Mouse (Mus musculus) urinary bladder, postnatal 36 days (tissue): ENCODE measurements around the gene Dmap1.
A peak's percentile ranks its signal among the peaks of the same experiment; 100 is the strongest.

Experiments used
- DNase-seq, 2 experiments: peaks; one replicate each; pipeline ENCODE4 v3.0.0; 2022; ENCODE audit warnings: low spot score in 2 of 2, mixed read lengths in 1 of 2

Gene Dmap1

GRCm38 (mm10) chr4:117681931-117682461 is at the start of gene Dmap1:
Gene Dmap1 (minus strand): TSS chr4:117682273.
- DNase-seq = peak; percentile 75 to 81

- no peak for DNase-seq
Measured at GRCm38 (mm10) chr4:117724112-117724511, 42.0 kb upstream of the Dmap1 start, which contains the start of gene Gm12845. Gene Gm12845 (plus strand): TSS chr4:117724412.

DNA sequence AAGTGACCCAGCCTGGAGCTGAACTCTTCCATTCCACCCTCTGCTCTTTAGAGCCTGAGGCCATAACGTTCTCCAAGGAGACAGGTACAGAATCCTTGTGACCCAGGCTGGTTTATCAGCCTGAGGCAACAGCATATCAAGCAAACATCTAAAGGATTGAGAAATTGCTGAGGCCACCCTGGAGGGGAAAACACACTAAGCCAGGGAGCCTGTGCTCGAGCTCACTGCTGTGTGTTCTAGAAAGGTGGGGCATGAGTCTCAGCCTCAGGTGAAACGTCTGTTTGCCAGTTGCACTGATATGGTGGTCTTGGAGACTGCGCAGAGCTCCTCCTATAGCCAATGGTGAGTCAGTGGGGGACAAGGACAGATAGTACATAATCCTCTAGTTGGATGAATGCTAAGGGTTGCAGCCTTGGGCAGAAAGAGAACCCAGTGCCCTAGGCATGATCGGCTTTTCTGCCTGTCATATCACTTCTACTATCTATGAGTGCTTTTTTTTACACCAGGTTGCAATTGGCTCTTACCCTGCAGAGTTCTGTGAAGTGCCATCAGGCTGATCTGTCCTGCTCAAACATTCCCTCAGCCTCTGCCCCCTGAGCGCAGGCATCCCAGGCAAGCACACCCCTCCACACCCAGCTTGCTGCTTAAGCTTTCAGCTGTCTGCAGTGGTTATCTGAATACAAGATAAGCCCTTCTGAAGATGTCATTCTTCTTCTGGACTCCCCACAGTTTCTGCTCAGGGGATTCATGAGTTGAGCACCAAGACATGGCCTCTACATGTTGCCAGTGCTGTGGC is 31.4 kb upstream of the Dmap1 start:
- no peak for DNase-seq

DNA sequence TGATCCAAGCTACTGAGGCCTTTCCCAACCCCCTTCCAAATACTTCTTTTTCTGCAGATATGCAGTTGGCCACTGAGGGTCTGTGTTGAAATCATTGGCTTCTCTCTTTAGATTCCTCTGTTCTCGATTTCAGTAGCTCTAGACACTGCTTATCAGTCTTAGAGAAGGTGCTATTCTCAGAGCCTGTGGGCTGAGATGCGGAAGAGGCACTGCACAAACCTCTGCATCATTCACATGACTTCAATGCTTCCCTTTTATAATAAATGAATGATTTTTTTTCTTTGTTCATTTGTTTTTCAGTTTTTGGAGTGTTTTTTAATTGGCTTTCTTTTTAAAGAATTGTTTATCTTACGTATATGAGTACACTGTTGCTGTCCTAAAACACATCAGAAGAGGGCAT is 30.2 kb upstream of the Dmap1 start:
- no peak for DNase-seq

DNA sequence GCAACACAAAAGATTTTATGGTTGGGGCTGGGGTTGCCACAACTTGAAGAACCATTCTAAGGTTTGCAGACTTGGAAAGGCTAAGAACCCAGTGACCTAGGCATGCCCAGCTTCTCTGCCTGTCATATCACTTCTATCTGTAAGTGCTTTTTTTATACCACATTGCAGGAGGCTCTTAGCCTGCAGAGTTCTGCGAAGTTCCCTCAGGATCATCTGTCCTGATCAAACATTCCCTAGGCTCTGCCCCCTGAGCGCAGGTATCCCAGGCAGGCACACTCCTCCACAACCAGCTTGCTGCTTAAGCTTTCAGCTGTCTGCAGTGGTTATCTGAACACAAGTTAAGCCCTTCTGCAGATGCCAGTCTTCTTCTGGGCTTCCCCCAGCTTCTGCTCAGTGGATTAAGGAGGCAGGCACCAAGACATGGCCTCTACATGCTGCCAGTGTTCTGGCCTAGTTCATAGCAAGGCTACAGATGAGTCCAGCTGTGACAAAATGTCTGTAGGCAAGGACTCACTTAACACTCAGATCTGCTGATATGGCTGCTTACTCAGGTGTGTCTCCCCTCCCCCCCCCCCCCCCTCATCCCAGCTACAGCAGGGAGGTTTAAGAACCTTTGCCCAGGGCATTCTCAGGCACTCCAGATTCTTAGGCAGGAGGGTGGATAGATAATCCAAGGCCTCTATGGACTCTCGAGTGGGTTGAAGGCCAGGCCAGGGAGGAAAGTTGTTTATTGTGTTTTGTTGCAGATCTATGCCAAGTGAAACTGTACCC is 26.9 kb upstream of the Dmap1 start:
- DNase-seq = peak in 1 of 2 experiments; percentile 9

DNA sequence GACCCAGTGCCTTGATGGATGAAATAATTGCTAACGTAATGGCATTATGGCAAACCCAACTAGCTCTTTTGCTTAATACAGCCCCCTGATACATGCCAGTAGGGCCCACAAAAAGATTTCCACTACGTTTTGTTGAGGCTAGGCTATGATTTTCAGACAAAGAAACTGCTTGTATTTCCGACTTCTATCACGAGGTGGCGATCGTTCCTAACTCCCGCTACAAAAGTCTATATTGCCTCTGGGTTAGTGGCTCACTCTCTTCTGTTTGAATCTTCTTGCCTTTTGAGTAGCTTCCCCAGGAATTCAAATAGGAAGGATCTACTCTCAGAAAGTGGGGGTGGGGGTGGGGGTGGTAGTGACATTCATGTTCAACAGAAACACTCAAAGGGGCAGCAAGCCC is 23.3 kb upstream of the Dmap1 start:
- peak; percentile 36 to 43 for DNase-seq

DNA sequence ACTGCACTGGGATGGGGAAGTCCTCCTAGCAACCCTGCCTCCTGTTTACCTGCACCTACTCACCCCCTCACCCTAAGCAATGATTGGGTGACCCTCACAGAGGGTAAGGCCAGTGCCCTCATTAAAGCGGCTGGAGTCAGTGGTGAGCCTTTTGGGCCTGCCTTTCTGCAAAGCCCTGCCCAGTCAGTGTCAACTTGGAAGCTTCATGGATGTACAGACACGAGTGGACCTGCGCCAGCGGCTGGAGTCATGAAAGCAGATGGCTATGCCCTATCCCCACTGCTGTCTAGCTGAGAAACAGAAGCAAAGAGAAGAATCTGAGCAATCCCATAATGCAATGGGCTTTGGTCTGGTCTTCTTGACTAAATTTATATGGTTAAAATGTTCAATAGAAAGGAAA is 4.3 kb upstream of the Dmap1 start:
- no peak for DNase-seq

GRCm38 (mm10) chr4:117683048-117683768 is 1.1 kb upstream of the Dmap1 start:
- DNase-seq = no peak

- DNase-seq = no peak
Measured at GRCm38 (mm10) chr4:117682463-117682862, 390 bp upstream of the Dmap1 start.

DNA sequence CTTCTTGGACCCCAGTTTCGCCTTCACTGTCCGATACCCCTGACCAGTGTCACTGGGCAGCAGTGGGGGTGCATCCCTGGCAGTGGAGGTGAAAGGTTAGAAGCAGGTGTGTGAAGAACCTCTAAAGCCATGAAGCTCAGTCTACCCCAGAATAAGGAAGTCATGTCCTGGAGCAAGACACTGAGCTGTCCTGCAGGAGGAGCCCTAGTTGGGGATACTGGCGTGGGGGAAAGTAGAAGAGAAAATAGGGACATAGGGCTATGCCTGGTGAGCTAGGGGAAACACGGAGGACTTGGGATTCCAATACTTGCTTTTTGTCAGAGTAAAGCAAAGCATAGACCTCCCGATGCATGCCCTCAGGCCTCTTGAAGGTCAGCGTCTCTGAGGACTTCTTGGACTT is 1.1 kb downstream of the Dmap1 start:
- DNase-seq = no peak

GRCm38 (mm10) chr4:117676903-117677302 is 5.2 kb downstream of the Dmap1 start:
- DNase-seq = peak; percentile 62 to 65

- DNase-seq = no peak
Measured at GRCm38 (mm10) chr4:117673901-117674300, 8.2 kb downstream of the Dmap1 start.

GRCm38 (mm10) chr4:117672042-117672441 is 10.0 kb downstream of the Dmap1 start:
- DNase-seq = no peak

GRCm38 (mm10) chr4:117669874-117670273 is 12.2 kb downstream of the Dmap1 start:
- no peak for DNase-seq

DNA sequence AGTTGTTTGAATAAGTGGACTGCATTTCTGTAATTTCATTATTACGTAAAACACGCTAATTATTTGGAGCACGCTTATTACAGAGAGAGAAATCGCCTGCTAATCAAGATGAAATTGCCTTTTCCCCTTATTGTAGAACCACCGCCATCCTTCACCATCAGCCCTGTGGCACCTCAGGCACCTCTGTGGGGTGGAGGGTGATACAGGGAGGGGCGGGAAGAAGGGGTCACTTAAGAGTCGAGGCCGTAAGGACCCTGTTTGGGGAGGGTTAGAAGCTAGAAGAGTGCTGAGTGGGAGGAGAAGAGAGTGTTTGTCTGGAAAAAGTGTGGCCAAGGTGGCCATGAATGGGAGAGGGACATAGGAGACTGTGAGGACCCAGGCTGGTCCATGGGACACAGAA is 16.0 kb downstream of the Dmap1 start:
- no peak for DNase-seq

DNA sequence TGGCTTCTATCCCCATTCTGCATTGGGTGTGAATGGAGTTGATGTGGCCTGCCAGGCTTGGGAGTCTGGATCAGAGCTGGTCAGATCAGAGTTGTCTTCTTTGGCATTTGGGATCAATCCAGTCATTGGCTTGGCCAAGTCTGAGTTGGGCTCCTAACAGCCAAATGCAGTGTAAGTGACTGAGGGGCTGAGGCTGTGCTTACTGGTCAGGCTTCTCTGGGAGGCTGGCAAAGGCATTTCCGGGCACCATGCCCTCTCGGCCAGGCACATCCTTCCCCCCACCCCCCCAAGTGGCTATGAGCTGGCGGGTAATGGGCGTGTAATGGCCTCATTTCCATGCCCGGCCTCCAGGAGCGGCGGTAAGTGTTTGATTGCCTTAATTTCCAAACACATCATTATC is 16.5 kb downstream of the Dmap1 start:
- DNase-seq = no peak

- no peak for DNase-seq
Measured at GRCm38 (mm10) chr4:117664411-117665137, 17.5 kb downstream of the Dmap1 start.

DNA sequence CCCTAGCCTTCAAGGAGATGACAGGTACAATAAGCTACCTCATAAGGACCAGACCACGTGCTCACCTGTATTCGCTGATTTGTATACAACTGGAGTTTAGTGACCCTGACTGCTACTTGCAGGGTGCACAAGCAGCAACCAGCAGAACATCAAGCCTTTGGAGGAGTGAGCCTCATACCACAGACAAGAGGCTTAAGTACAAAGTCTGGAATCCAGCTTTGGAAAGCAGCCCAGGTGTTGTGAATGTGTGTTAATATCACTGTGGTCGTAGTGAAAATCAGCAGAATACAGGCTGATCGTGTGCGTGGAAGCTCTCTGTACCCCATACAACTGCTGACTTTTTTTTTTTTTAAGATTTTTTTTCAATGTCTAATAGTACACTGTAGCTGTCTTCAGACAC is 22.1 kb downstream of the Dmap1 start:
- no peak for DNase-seq

GRCm38 (mm10) chr4:117658582-117659444 is 23.3 kb downstream of the Dmap1 start:
- peak; percentile 18 to 47 for DNase-seq

- no peak for DNase-seq
Measured at GRCm38 (mm10) chr4:117657646-117658045, 24.4 kb downstream of the Dmap1 start.
